Mouse (Mus musculus): ENCODE measurements around the gene Spsb1.

DNA sequence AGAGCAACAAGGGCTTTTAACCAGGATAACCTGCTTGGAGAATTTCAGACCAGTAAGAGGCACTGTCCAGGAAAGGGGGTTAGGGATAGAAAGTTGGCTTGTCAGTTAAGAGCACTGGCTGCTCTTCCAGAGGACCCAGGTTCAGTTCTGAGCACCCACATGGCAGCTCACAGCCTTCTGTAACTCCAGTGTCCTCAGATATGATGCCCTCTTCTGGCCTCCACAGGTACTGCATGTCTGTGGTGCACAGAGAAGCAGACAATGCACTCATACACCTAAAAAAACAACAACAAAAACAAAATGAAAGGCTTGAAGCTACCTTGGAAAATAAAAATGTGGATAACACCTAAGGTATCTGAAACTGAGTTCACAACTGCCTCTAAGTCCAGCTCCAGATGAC, 84.4 kb downstream of the Spsb1 start:
- TF ChIP-seq POLR2A (IDR thresholded peaks at IDR 0.05; ENCODE audit: borderline replicate concordance, extremely low read depth, low read depth, low read length): no peak
- TF ChIP-seq CTCF (IDR thresholded peaks at IDR 0.05; ENCODE audit: insufficient read depth, low read length): 0 out of 2 replicates have a peak, but pooled peaks have one; percentile 27

Data from lung, adult 2 months (tissue).